Mouse (Mus musculus): Measurements from ENCODE around the gene Jak2.

Gene Jak2

GRCm38 (mm10) chr19:29345636-29346035, 94.0 kb downstream of the Jak2 start:
- in situ Hi-C loops (cut with MboI; ENCODE audit: unreplicated experiment in 2 of 2): loop anchor here in 1 of 2 experiments (25.0 kb wide), 1 partner anchor 1908 kb away; the partner anchor contains the start of gene Pum3

DNA sequence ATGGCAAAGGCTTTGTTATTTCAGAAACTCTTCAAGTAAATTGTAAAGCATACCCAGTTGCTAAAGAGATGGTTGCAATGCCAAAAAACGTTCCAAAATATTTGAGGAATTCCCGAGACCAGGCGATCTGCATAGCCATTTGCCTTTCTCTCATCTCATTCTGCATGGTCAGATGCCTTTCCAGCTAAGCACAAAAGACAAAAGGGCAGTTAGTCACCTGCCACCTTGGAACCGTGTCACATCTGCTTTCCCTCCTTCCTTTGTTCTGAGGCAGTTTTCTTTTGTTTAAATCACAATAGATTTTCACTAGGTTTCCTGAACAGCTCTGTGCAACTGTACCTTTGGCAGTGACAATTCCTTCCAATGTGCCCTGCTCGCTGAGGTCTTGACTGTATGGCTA, 99.4 kb downstream of the Jak2 start:
- in situ Hi-C loops (cut with MboI; ENCODE audit: unreplicated experiment in 2 of 2): loop anchor here (5.0 to 25.0 kb wide), 7 partner anchors 221 to 1904 kb away; partner anchors contain the start of genes 9930021J03Rik (in 1 of the 2) and Ranbp6 (in 1 of the 2)

DNA sequence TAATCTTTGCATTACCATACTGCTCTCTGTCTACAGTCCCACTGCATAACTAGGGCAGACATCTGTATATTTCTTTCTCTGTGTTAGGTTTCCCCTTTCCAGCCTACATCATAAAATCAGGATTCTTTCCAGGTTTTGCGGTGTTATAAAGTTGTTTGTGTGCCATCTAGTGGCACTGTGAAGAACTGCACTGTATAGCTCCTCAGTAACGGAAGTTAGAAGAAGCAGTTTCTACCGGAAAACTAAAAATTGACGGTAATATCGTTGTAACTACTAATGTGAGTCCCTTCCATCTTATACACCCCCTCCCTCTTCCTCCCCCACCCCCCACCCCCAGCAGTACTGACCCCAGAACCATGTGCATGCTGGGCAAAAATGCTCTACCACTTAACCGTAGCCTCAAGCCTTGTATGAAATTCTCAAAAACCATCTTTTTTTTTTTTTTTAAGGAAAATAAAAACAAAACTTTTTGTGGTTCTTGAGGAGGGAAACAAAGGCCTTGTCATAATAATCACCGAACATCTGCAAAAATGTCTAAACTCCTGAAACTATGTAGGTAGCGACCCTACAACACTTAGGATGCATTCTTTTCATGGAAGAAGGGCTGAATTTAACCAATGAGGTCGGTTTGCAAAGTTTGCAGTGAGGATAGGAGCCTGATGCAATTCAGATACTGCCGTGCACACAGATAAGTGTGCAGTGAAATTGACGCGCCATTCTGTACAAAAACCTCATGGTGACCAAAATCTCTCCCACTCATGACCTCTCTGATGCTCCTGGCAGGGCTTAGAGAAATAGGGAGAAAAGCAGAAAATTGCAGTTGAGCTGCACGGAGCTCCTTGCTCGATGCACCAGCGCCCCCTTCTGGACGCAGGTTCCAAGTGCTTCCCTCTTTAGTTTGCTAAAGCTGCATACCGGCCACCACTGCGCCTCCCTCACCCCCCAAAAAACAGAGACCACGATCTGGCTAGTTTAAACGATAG, 103.6 kb downstream of the Jak2 start:
- in situ Hi-C loops (cut with MboI; ENCODE audit: unreplicated experiment in 2 of 2): loop anchor here (5.0 to 25.0 kb wide), 8 partner anchors 147 to 1908 kb away; partner anchors contain the start of genes 9930021J03Rik (in 1 of the 2) and Ranbp6 (in 1 of the 2)

- in situ Hi-C loops (cut with MboI; ENCODE audit: unreplicated experiment in 2 of 2): loop anchor here (5.0 to 25.0 kb wide), 4 partner anchors 146 to 1191 kb away; partner anchors contain the start of genes 9930021J03Rik (in 1 of the 2) and Ranbp6 (in 1 of the 2)
Observed at GRCm38 (mm10) chr19:29356281-29356680, 104.7 kb downstream of the Jak2 start.

DNA sequence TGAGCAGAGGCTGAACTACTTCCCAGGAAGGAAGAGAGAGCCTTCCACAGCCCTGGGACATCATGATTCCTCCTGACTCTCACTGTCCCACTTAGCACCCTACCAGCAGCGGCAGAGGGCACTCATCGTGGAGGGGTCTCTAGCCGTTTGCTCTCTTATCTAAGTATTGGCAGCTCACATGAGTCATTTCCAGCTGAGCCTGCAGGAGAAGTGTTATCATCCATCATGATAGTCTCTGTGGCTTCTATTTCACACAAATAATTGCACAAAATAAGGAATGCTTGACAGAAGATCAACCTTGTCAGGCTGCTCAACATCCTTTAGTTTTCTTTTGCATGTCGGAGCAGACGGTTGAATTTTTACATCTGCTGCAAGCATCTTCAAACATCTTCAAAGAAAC, 108.6 kb downstream of the Jak2 start:
- in situ Hi-C loops (cut with MboI; ENCODE audit: unreplicated experiment in 2 of 2): loop anchor here (10.0 to 25.0 kb wide), 2 partner anchors 125 to 452 kb away; partner anchors contain the start of genes 9930021J03Rik (in 1 of the 2) and Ranbp6 (in 1 of the 2)

- in situ Hi-C loops (cut with MboI; ENCODE audit: unreplicated experiment in 2 of 2): loop anchor here (10.0 to 25.0 kb wide), 2 partner anchors 123 to 451 kb away; partner anchors contain the start of genes 9930021J03Rik (in 1 of the 2) and Ranbp6 (in 1 of the 2)
Observed at GRCm38 (mm10) chr19:29361468-29362130, 110.0 kb downstream of the Jak2 start.

- in situ Hi-C loops (cut with MboI; ENCODE audit: unreplicated experiment in 2 of 2): loop anchor here (10.0 to 25.0 kb wide), 2 partner anchors 122 to 450 kb away; partner anchors contain the start of genes 9930021J03Rik (in 1 of the 2) and Ranbp6 (in 1 of the 2)
Observed at GRCm38 (mm10) chr19:29362173-29362930, 110.7 kb downstream of the Jak2 start.
